Mouse (Mus musculus) kidney, adult 2 months (tissue): ENCODE measurements around the gene Glis1.

Experiments
- CTCF ChIP-seq: fragments of 200-500 bp; conservative IDR thresholded peaks from 2 replicates; pipeline ENCODE4 v1.5.1; 2011; ENCODE audit warnings: low read depth, mild to moderate bottlenecking, control low read depth, low read length, moderate library complexity, mixed read lengths; ENCODE audit not compliant: insufficient read depth, insufficient read length
- POLR2A ChIP-seq: fragments of 200-500 bp; IDR thresholded peaks from one replicate; pipeline ENCODE4 v1.6.1; 2011; ENCODE audit warnings: low read depth, low read length, control low read depth

- TF ChIP-seq CTCF (no peak; the same call in 1 of the 2 replicates), POLR2A (no peak)
Measured at GRCm38 (mm10) chr4:107452266-107453015, 18.1 kb downstream of the Glis1 start.
